Mouse (Mus musculus) induced T-regulatory cell, adult 2 months (primary cell): ENCODE measurements around the gene Josd2.

Experiments
- DNase-seq: peaks from one replicate; pipeline ENCODE4 v3.0.0-alpha.2; 2012; ENCODE audit warnings: low read depth

The Josd2 gene

GRCm38 (mm10) chr7:44446070-44446855 lies 21.5 kb upstream of the Josd2 start:
- no peak for DNase-seq

DNA sequence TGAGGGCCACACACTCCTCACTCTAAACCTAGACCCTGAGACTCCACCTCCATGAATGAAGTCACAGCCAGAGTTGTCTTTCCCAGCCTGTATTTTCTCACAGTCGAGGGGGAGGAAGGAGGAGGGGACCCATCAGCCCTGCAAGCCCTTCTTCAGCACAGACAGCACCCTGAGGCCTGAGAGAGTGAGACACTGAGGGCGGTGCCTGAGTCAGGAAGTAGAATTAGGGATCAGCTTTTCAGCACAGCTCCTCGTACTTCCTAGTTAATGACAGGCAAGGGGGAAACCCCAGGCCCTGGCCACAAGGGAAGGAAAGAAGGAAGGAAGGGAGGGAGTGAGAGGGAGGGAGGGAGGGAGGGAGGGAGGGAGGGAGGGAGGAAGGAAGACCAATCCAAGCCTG lies 14.5 kb upstream of the Josd2 start:
- DNase-seq = no peak

DNA sequence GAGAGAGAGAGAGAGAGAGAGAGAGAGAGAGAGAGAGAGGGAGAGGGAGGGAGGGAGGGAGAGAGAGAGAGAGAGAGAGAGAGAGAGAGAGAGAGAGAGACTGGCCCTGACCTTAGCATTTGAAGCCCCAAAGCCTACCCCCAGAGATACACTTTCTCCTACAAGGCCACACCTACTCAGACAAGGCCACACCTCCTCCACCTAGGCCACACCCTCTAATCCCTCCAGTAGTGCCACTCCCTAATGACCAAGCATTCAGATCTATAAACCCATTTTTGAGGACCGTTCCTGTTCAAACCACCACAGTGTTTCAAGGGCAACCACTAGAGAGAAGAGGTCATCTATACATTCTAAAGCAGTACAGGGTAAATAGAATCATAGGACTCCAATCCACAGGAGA lies 11.5 kb upstream of the Josd2 start:
- no peak for DNase-seq

DNA sequence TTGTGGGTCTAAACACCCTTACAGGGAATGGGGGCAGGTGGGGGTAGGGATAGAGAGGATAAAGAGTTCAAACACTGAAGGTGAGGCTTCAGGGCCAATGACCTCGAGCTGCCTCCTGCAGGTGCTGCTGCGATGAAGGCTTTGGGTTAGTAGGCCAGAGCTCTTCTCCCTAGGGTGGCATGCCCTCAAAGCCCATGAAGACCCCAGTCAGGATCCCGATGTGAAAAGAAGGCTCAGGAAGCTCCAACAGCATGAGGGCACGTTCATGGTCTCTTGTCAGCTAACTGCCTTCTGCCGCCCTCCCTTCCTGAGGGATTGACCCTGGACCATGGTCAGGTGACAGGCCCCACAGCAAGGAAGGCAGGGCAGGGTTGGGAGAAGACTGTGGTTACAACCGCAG lies 7.7 kb upstream of the Josd2 start:
- DNase-seq = no peak

GRCm38 (mm10) chr7:44460767-44461502 lies 6.8 kb upstream of the Josd2 start:
- DNase-seq = no peak

- DNase-seq = no peak
These were observed 6.1 kb upstream of the Josd2 start for GRCm38 (mm10) chr7:44461503-44462217.

DNA sequence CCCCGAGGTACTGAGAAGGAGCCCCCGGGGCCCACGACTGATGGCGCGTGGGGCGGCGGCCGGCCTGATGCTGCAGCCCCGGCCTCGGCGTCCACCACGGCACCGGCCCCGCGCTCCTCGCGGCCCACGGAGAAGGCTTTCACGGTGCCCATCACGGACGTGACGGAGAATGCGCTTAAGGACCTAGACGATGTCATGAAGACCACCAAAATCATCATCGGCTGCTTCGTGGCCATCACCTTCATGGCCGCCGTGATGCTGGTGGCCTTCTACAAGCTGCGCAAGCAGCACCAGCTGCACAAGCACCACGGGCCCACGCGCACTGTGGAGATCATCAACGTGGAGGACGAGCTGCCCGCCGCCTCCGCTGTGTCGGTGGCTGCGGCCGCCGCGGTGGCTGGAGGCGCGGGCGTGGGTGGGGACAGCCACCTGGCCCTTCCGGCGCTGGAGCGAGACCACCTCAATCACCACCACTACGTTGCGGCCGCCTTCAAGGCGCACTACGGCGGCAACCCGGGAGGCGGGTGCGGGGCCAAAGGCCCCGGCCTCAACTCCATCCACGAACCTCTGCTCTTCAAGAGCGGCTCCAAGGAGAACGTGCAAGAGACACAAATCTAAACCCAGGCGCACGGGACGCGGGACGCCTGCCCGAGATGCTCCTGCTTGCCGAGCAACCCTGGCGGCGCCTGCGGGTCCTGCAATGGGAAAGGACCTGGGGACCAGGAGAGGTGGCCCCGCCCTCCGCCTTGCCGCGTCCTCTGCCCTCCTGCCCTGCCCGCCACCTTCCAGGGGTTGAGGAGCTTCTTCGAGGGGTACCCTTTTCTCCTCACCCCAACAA lies 5.3 kb upstream of the Josd2 start:
- DNase-seq = peak; percentile 48

- DNase-seq = no peak
These were observed 4.7 kb upstream of the Josd2 start for GRCm38 (mm10) chr7:44463056-44463425.

GRCm38 (mm10) chr7:44463556-44464225 lies 4.1 kb upstream of the Josd2 start:
- DNase-seq = no peak

GRCm38 (mm10) chr7:44464511-44464910 lies 3.3 kb upstream of the Josd2 start:
- no peak for DNase-seq

GRCm38 (mm10) chr7:44465111-44465510 lies 2.7 kb upstream of the Josd2 start, which contains the start of gene Aspdh:
Gene Aspdh (plus strand): TSS chr7:44465391.
- DNase-seq = no peak

DNA sequence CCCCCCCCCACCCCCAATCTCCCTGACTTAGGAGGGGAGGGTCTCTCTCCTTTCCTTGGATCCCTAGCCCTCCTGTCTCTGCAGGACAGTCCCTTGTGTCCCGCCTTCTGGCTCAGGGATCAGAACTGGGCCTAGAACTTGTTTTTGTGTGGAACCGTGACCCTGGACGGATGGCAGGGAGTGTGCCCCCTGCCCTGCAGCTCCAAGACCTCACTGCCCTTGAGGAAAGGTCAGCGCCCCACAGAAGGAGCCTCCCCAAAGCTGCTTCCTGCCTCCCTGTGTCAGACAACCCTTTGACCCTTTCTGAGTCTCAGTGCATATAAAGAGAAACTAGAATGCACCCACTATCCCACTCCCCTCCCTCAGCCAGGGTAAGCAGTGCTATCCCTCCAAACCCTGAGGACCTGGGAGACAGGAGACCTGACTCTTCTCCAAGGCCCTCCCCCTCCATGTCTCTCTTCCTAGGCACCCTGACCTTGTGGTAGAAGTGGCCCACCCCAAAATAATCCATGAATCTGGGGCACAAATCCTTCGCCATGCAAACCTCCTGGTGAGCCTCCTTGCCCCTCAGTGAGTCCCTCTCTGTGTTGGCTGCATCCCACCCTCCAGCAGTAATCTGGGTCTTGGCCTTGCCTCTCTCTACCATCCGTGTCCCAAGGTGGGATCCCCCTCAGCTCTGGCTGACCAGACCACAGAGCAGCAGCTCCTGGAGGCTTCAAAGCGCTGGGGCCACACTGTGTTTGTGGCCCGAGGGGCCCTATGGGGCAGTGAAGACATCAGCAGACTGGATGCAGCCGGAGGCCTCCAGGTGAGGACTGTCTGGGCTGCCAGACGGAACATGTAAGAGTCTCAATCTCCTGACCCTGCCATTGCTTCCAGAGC lies 1.5 kb upstream of the Josd2 start:
- no peak for DNase-seq

DNA sequence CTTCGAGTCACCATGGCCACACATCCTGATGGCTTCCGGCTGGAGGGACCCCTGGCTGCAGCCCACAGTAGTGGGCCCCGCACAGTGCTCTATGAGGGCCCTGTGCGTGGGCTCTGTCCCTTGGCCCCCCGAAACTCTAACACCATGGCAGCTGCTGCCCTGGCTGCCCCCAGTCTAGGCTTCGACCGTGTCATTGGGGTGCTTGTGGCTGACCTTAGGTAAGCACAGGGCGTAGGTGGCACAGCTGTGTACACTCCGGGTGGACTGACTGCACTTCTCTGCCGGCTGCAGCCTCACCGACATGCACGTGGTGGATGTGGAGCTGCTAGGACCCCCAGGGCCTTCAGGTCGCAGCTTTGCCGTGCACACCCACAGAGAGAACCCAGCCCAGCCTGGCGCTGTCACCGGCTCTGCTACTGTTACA lies 880 bp upstream of the Josd2 start:
- DNase-seq = no peak

GRCm38 (mm10) chr7:44468644-44469285 lies 985 bp downstream of the Josd2 start:
- DNase-seq = no peak

- no peak for DNase-seq
These were observed 2.2 kb downstream of the Josd2 start for GRCm38 (mm10) chr7:44469677-44470675.

GRCm38 (mm10) chr7:44470696-44471612 lies 3.2 kb downstream of the Josd2 start:
- no peak for DNase-seq

- DNase-seq = no peak
These were observed 4.2 kb downstream of the Josd2 start for GRCm38 (mm10) chr7:44471880-44472557.
